Mouse (Mus musculus): Measurements from ENCODE around the gene Myo16.

DNA sequence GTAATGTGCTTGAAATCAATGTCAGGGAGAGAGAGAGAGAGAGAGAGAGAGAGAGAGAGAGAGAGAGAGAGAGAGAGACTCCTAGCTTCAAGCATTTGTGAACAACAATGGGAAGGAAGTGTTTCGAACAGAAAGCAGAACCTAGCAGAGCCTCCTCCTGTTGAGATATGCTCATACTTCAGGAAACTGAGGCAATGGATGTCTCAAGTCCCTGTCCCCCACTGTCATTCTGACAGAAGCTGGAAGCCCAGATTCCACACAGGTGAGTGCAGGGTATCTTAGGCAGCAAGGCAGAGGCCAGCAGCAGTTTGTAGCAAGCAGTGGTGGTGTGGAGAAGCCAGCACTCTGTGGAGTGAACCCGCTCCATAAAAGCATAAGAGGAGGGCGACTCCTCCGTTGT is 14.6 kb downstream of the Myo16 start:
- TF ChIP-seq CTCF (IDR thresholded peaks at IDR 0.05; ENCODE audit: borderline replicate concordance, insufficient read depth, low read length) (no peak), POLR2A (IDR thresholded peaks at IDR 0.05; ENCODE audit: low read depth, low read length) (no peak)
